Mouse (Mus musculus) bone marrow, adult 2 months (tissue): ENCODE data around the gene Pard3.

ENCODE experiments used
- CTCF ChIP-seq: fragments of 200-500 bp; IDR thresholded peaks from 2 replicates; pipeline ENCODE4 v1.5.1; 2011; ENCODE audit warnings: low read length, control low read depth; ENCODE audit not compliant: control insufficient read depth, insufficient read depth
- POLR2A ChIP-seq: fragments of 200-500 bp; IDR thresholded peaks from 2 replicates; pipeline ENCODE4 v1.6.1; 2011; ENCODE audit warnings: low read depth, mild to moderate bottlenecking, control low read depth, low read length, borderline replicate concordance; ENCODE audit not compliant: control insufficient read depth

- TF ChIP-seq POLR2A (no peak), CTCF (no peak)
Measured at GRCm38 (mm10) chr8:127338183-127338582, 274.5 kb downstream of the Pard3 start.
